Mouse (Mus musculus): Measurements from ENCODE around the gene Homer3.

Homer3 gene

DNA sequence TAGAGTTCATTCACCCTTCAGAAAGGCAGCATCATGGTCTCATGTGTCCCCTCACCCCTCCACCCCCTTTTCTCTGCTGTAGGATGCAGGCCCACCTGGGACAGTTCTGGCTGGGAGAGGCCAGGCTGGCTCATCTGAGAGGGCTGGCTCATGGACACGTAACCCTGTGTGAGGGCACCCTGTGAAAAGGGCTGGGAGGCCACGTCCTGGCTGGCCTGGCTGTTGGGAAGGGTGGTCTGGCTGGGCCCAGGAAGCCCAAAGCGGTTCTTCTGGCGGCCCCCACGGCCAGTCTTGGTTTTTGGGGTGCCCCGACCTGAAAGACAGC, 50.2 kb downstream of the Homer3 start:
- in situ Hi-C loops (cut with MboI, MseI): no loop called here

DNA sequence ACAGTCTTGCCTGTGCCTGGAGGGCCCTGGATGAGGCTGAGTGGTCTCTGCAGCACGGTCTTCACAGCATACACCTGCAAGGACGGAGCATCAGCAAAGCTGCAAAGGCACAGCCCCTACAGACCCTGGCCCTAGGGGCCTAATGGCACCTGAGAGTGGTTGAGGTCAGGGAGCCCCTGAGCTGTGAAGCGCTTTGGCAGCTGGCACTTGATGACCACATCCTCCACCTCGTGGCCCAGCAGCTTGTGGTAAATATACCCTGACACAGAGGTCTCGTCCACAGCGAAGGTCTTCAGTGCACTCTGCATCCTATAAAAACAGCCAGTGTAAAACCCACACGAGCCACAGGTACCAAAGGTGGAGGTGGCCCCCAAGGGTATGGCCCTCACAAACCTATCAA, 56.3 kb downstream of the Homer3 start:
- in situ Hi-C loops (cut with MboI, MseI): no loop called here

DNA sequence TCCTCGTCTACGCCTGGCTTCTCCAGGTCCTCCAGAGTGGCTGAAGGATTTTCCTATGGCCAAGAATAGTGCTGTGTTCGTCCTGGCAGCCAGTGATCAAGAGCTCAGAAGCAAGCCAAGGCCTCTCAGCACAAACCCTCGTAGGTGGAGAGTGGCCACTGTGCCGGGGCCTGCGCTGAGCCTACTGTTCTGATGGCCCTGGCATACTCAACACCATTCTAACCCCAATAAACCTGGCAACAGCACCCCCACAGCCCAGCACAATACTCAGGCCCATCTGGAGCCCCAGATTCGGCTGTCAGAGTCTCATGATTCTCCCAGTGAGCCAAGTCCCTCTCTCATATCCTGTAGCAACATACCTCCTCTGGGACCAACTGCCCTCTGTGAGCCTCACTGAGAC, 58.0 kb downstream of the Homer3 start:
- in situ Hi-C loops (cut with MboI, MseI): no loop called here

DNA sequence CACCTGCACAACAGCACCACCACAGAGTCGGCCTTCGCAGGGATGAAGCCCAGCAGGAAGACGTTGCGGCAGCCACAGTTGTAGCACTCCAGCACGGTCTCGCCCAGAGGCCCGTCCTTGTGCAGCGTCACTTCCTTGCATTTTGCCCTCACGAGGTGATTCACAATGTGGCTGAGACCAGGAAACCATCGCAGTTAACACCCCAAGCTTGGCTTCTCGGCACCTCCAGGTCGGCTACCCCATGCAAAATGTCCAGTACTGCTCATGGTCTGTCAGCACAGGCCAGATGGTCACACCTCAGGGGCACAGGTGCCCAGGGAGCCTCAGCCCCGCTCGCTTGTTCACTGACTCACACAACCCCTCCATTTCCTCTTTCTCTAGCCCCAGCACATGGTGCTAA, 59.4 kb downstream of the Homer3 start:
- in situ Hi-C loops (cut with MboI, MseI): no loop called here

DNA sequence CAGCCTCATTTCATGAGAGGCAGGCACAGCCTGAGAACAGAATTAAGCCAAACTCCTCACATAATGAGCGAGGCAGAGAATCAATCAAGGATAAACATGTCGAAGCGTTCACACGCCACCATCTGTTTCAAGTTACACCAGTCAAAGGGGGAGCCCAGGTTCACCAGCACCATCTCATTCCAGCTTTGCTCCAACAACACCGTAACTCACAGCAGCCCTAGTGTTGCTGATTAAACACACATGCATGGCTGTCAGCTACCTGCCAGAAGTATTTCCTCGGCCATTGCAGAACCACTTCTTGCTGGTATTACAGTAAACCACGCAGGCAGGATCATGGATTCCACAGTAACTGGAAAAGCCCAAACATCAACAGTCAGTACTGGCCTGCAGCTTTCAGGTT, 60.4 kb downstream of the Homer3 start:
- in situ Hi-C loops (cut with MboI, MseI): no loop called here

DNA sequence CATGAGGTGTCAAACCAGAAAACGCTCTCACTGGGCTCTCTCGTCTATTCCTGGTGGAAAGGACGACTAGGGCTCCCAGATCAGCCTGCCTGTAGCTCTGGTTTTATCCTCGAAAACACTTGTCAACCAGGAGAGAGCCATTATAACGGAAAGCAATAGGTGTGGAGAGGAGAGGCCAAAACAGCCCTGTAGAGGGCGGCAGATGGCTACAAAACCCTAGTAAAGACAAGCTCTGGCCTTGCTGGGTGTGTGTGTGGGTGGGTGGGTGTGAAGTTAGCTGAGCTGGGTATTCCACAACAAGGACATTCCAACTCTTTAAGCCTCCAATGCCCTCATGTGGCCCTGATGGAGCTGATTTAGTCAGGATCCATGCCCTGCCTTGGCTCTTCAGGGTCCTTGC, 61.1 kb downstream of the Homer3 start:
- in situ Hi-C loops (cut with MboI, MseI): no loop called here
